Mouse (Mus musculus): ENCODE data around the gene Hes7. TPM values are rescaled to one million over a fixed set of nuclear protein-coding genes. Genes with fewer than 3 reads are reported as not detected.

The Hes7 gene
- total RNA-seq, 1 experiment from 2014 or later: not detected

DNA sequence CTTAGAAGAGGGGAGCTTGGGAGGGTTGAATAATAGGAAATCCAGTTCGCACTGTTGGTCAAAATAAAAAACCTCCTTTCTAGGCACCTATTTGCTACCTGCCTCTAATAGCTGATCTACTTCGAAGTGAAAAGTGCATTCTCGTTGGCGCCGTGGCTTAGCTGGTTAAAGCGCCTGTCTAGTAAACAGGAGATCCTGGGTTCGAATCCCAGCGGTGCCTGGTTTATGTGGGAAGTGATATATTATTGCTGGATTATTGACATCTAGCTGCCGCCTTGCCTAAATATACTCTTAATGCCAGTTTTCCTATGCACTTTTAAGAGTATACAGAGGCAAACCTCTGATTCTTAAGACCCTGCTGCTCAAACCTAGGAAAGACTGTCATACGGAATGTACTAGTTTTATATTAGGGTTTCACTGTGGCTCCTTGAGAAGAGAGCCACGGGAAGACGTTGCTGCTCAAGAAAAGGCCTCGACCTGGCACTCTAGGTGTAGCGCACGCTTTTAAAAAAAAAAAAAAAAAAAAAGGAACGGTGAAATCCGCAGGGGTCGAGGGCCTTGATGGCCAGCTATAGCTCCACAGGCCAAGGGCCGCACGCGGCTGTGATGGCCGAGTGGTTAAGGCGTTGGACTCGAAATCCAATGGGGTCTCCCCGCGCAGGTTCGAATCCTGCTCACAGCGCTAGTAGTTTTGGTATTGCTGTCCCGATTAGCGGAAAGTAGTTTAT is 9.7 kb upstream of the Hes7 start:
- 0 out of 2 replicates have a peak, but pooled peaks have one; percentile 28 for ATAC-seq (replicated peaks; ENCODE audit: insufficient number of reproducible peaks, low FRiP score, low TSS enrichment, poor library complexity, severe bottlenecking)

DNA sequence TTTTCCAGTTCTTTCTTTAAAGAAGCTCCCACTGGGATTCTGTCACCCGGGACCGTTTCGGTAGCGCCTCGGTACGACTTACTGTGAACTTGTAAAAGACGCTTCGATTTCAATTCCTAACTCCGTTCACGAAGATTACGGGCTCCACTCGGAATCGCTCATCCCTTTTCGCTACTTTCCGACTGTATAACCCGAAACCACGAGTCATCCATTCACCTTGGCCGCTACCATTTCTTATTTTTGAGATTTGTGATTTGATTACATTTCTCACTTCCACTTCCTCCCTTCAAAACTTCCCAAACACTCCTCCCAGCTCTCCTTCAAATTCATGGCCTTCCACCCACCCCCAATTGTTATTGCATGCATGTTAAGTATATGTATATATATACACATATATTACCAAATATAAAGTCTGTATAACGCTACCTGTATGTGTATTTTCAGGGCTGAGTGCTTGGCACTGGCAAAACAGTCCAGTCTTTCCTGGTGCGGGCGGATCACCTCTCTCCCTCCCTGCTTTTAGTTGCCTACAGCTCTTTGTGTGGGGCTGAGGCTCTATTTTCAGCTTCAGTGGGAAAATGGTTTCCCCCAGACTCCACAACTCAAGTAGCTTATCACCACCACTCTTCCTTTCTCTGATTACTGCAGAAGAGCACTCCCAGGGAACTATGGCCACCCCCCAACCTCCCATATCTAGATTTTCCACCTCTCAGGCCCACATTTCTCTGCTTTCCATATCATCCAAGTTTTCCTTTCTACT is 9.0 kb upstream of the Hes7 start:
- ATAC-seq (replicated peaks; ENCODE audit: insufficient number of reproducible peaks, low FRiP score, low TSS enrichment, poor library complexity, severe bottlenecking): no peak

DNA sequence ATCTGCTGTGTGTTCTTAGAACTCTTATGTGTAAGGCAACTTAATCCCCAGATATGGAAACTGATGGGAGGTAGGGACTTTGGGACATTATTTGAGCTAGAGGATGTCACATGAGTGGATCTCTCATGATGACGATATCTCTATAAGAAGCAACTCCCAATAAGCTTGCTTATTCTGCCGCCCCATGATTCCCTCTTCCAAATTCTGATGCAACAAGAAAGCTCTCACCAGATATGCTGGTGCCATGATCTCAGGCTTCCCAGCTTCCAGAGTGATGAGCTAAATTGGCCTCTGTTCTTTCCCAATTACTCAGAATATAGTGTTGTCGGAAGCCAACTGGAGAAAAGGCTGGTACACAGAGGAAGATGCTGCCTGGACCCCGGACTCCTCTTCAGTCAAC is 8.3 kb upstream of the Hes7 start:
- no peak for ATAC-seq (replicated peaks; ENCODE audit: insufficient number of reproducible peaks, low FRiP score, low TSS enrichment, poor library complexity, severe bottlenecking)

DNA sequence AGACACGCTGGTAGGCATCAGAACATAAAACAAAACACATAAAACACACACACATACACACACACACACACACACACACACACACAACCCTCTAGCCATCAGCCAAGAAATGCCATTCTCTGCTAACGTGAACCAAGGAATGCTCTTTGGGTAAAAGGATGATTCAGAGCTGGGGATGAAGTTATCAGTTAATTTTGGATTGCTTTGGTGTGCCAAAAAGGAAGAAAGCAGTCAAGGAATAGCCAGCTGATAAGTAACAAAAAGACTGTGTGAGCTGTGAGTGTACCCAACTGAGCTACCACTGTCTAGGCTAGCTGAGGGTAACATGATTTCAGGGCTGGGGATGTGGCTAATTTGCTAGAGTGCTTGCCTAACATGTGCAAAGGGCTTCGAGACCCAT is 6.2 kb upstream of the Hes7 start:
- ATAC-seq (replicated peaks; ENCODE audit: insufficient number of reproducible peaks, low FRiP score, low TSS enrichment, poor library complexity, severe bottlenecking): no peak

DNA sequence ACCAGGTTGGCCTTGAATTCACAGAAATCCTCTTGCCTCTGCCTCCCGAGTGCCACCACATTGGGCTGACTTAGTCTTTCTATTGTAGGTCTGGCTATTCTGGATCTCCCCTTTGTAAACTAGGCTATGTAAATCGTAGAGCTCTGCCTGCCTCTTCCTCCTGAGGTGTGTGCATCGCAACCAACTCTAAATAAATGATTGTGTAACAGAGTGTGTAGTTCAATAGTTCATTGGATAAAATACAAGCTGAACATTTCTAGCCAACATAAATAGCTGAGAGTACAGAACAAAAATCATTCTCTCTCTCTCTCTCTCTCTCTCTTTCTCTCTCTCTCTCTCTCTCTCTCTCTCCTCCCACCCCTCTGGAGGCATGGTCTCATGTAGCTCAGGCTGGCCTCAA is 5.6 kb upstream of the Hes7 start:
- ATAC-seq (replicated peaks; ENCODE audit: insufficient number of reproducible peaks, low FRiP score, low TSS enrichment, poor library complexity, severe bottlenecking): no peak

DNA sequence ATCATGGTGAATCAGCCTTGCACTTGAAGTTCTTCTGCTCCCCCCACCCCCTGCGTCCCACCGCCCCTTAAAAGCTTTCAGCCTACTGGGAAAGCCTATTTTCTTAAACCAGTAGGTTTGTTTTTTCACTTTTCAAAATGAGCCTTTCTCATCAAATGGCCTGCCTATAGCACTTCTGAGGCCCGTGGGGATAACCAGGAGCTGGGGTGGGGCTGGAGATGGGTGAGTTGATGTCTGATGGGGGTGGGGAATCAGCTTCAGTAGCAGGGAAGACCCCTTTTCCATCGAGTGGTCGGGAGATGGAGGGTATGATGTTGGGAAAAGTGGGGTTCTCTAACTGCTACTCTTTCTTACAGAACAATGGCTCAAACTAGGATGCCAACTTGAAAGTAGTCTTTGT is 3.4 kb upstream of the Hes7 start:
- no peak for ATAC-seq (replicated peaks; ENCODE audit: insufficient number of reproducible peaks, low FRiP score, low TSS enrichment, poor library complexity, severe bottlenecking)

DNA sequence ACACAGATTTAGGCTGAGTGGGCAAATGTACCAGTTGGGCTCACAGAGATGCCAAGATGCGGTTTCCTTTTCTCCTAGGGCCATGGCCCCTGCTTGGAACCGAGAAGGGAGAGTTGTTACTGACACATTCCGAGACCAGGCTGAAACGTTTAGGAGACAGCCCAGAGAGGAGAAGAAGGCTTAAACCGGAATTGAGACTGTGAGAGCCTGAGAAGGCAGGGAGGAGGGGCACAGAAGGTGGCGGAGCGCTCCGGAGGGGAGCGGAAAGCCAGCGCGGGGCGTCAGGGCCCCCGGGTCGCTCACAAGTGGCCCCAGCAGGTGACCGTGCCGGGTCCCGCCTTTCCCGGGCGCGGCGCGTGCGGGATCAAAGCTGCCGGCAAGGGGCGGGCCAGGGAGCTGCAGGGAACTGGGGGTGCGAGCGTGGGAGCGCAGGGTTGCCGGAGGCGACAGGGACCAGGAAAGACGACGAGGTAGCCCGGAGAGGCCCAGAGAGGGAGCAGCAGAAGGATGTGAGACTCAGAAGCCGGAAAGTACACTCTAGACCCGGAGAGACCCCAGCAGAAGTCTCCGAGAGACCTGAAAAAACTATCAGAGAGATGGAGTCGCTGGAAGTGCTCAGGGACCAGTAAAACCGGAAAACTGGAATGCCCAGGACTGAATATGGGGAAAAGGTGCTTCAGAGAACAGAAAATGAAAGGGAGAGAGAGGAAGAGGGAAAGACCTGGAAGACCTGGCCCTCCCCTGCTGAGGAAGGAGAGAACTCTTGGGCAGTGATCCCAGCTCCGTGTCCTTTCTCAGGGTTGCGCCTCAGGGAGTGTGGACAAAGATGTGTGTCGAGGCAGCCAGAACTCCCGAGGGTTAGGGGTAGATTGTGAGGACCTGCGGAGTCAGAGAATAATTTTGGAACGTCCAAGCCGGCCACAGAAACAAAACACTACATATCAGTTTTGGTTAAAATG is 2.2 kb upstream of the Hes7 start:
- 0 out of 2 replicates have a peak, but pooled peaks have one; percentile 16 for ATAC-seq (replicated peaks; ENCODE audit: insufficient number of reproducible peaks, low FRiP score, low TSS enrichment, poor library complexity, severe bottlenecking)

DNA sequence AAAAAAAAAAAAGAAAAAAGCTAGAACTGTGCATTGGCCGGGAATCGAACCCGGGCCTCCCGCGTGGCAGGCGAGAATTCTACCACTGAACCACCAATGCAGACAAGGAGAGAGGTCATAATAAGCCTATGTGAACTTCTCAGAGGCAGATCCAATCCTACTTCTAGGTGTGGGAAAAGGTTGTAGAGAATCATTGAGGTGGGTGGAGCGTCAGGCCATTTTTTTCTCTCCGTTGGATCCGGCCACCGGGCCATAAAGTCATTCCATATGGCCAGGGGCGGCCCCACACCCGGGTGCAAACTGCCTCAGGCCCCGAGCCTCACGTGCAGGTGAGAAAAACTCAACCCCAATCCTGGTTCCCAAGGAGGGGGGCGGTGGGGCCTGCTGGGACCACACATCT is 1.4 kb upstream of the Hes7 start:
- ATAC-seq (replicated peaks; ENCODE audit: insufficient number of reproducible peaks, low FRiP score, low TSS enrichment, poor library complexity, severe bottlenecking): peak; percentile 14; the same call in 1 of the 2 replicates

DNA sequence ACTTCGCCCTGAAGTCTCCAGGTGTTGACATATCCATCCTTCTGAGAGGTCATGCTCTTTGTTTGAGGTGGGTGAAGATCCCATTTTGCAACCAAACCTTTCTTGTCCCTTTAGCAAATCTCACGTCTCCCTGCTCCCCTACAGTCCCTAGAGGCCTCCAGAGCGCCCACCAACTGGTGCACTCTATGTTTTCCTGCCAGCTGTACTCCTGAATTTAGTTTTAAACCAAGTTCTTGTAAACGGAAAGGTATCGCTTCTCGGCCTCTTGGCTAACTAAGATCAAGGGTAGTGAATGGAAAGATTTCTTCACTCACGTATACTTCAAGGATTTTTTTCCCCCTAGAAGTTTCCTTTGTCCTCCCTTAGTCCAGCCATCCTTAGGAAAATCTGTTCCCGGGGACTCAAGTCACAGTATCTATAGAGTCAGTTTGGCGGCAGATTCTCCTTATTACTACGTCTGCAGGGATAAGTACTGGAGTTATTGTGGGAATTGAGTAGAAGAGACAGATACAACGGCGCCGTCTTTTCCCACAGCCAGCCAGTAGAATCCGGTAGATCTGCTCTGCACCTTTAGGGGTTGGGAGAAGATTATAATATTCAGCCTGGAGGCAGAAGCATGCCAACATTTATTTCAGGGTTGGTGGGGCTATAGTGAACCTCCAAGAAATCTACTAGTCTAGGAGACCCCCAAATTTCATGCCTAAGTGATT is 603 bp upstream of the Hes7 start:
- ATAC-seq (replicated peaks; ENCODE audit: insufficient number of reproducible peaks, low FRiP score, low TSS enrichment, poor library complexity, severe bottlenecking): no peak

DNA sequence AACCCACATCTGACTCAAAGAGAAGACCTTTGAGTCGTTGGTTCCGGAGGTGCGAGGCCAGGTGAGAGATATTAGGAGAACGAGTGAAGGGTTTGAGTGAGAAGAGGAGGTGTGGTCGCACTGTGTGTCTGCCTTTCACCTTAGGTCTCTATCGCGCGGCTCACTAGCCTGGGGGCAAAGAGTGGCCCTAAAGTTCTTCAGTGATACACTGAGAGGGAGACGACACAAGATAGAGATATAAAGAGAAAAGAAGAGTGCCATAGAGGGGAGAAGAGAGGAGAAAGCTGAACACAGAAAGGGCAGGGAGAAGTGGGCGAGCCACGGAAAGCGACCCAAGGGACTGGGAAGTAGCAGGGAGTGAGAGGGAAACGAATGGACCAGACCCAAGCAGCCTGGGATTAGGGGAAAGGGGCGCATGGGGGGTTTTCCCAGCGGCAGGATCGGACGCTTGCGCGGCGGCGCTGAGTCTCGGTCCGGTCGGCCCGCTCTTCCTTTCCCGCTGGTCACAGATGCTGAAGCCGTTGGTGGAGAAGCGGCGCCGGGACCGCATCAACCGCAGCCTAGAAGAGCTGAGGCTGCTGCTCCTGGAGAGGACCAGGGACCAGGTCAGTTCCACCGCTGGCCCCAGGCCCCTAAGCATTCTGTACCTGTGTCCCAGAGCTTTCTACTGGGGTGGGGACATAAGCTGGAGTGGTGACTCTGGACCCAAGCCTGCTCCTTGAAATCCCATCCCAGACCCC is 967 bp downstream of the Hes7 start:
- ATAC-seq (replicated peaks; ENCODE audit: insufficient number of reproducible peaks, low FRiP score, low TSS enrichment, poor library complexity, severe bottlenecking): no peak

DNA sequence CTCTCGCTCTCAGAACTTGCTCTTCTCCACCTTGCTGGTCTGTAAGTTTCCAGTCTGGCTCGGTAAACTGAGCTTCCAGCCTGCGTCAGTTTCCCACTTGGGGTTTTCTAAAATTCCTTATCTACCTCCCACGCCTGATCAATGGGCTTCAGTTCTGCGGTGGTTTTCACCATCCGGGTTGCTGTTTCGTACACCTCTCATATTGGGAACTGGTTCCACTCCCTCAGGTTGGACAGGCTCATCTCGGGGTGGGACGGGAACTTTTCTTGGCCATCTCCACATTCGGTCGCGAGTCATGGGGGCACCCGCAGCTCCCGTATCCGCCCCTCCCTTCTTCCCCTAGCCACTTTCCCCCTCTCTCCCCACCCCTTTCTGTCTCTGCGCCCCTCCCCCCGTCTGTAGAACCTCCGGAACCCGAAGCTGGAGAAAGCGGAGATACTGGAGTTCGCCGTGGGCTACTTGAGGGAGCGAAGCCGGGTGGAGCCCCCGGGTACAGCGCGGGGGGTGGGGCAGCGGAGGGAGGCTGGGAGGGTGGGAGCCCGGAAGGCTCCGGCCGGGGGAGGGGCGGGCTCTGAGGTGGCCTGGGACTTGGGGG is 1.6 kb downstream of the Hes7 start:
- ATAC-seq (replicated peaks; ENCODE audit: insufficient number of reproducible peaks, low FRiP score, low TSS enrichment, poor library complexity, severe bottlenecking): no peak

DNA sequence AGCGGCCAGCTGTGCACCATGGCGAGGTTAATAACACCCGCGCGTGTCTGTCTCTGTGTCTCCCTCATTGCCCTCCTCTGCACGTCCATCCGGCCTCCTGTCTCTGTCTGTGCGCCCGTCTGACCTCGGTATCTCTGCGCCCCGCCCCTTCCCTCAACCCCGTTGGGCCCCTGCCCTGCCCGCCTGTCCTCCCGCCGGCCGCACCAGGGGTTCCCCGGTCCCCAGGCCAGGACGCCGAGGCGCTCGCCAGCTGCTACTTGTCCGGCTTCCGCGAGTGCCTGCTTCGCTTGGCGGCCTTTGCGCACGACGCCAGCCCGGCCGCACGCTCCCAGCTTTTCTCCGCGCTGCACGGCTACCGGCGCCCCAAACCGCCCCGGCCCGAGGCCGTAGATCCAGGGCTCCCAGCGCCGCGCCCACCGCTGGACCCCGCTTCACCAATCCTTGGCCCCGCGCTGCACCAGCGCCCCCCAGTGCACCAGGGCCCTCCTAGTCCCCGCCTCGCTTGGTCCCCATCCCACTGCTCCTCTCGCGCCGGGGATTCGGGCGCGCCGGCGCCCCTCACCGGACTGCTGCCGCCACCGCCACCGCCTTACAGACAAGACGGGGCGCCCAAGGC is 2.2 kb downstream of the Hes7 start, which contains the start of gene 9130213A22Rik:
TSS of gene 9130213A22Rik (minus strand) at position 254 of the 616 bp plus-strand sequence.
- ATAC-seq (replicated peaks; ENCODE audit: insufficient number of reproducible peaks, low FRiP score, low TSS enrichment, poor library complexity, severe bottlenecking): 0 out of 2 replicates have a peak, but pooled peaks have one; percentile 14

DNA sequence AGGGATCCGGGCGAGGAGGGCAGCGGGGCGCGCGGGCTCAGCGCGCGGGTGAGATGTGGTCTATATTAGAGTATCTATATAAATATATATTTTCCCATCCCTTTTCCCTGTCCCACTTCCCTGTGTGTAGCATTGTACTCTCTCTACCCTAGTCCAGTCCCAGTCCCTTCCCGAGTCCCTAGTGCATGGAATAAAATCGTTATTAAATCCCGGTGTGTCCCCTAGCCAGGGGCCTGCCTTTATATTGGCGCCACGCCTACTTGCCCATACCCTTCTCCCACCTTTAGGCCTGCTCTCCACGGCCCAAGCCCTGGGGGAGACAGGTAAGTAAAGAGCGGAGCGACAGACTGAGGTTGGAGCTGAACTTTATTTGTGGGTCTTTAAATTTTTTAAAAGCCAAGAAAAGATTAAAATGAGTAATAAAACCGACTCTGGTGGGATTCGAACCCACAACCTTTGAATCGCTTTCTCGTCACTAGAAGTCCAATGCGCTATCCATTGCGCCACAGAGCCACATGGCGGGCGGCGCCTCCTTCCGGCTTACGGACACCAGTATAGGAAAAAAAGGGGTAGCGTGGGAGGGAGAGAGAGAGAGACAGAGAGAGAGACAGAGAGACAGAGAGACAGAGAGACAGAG is 3.0 kb downstream of the Hes7 start:
- no peak for ATAC-seq (replicated peaks; ENCODE audit: insufficient number of reproducible peaks, low FRiP score, low TSS enrichment, poor library complexity, severe bottlenecking)

DNA sequence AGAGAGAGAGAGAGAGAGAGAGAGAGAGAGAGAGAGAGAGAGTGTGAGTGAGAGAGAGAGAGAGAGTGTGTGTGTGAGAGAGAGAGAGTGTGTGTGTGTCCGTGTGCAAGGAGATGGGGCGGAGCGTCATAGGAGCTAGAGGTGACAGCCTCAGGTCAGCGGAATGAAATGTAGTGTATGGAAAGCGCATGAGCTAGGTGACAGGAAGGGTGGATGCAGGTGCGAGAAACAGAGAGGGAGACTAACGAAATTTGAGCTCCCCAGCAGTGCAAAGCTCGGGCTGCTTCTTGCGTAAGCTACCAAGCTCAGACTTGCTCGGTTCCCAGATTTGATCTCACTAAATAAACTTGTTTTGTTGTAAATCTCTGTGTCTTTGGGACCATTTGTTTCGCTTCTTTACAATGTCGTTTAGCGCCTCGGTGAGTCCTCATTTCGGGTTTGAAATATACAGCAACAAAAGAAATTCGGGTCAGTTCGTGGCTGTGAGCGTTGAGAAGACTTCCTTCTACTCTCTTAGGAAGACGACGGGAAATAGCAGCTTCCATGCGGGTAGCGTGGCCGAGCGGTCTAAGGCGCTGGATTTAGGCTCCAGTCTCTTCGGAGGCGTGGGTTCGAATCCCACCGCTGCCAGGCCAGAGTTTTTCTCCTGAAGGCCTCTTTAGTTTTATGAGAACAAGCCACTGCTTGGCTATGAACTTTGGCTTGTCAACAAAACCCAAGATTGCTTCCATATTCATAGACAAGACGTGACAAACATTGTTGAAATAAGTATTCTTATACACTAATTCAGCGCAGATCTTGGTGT is 3.7 kb downstream of the Hes7 start:
- ATAC-seq (replicated peaks; ENCODE audit: insufficient number of reproducible peaks, low FRiP score, low TSS enrichment, poor library complexity, severe bottlenecking): 0 out of 2 replicates have a peak, but pooled peaks have one; percentile 19

DNA sequence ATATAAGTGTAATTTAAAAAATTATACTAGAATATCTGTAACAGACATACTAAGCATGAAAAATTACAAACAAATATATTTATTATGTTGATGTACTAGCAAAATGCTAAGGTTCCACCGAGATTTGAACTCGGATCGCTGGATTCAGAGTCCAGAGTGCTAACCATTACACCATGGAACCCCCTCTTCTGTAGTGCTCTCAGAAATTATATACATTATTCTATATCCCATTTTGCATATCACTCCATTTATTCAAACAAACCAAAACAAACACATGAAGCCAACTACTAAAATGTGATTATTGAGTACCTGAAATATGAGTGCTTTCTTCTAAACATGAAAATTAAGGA is 4.3 kb downstream of the Hes7 start:
- no peak for ATAC-seq (replicated peaks; ENCODE audit: insufficient number of reproducible peaks, low FRiP score, low TSS enrichment, poor library complexity, severe bottlenecking)

Data from monocyte, adult 5-6 weeks (primary cell).